Mouse (Mus musculus) liver, embryonic 16.5 days (tissue): ENCODE results near the gene Cyp2a4. TPM values are rescaled to one million over a fixed set of nuclear protein-coding genes. Genes with fewer than 3 reads are reported as not detected.
A peak's percentile ranks its signal among the peaks of the same experiment; 100 is the strongest.
"Not testable (repeated sequence)": the region's sequence is repeated elsewhere in the genome, so short reads cannot be mapped to it uniquely, and the experiment has no call there.

Experiments
- ATAC-seq: fragments of 200-750 bp; cut with Nextera tagmentation; 2 replicates; pipeline ENCODE4 v1.8.0; 2017; ENCODE audit warnings: low read depth, mild to moderate bottlenecking, moderate number of reproducible peaks, moderate library complexity
- H3K27ac ChIP-seq: fragments of 300-500 bp; sonication (generic); 2 replicates; pipeline ENCODE4 v1.5.1; 2014; ENCODE audit warnings: mild to moderate bottlenecking, low read length
- H3K27me3 ChIP-seq: fragments of 300-500 bp; sonication (generic); 2 replicates; pipeline ENCODE4 v1.6.1; 2014; ENCODE audit warnings: low read depth, low read length, mixed read lengths; ENCODE audit not compliant: control insufficient read depth, insufficient read depth
- H3K36me3 ChIP-seq: fragments of 300-500 bp; sonication (generic); 2 replicates; pipeline ENCODE4 v1.6.1; 2014; ENCODE audit warnings: mild to moderate bottlenecking; ENCODE audit not compliant: control insufficient read depth, insufficient read depth
- H3K4me1 ChIP-seq: fragments of 300-500 bp; sonication (generic); 2 replicates; pipeline ENCODE4 v1.6.1; 2014; ENCODE audit warnings: low read depth, low read length, mixed read lengths; ENCODE audit not compliant: control insufficient read depth
- H3K4me2 ChIP-seq: fragments of 300-500 bp; sonication (generic); 2 replicates; pipeline ENCODE4 v1.6.1; 2014; ENCODE audit warnings: low read depth, low read length, mixed read lengths
- H3K4me3 ChIP-seq: fragments of 300-500 bp; sonication (generic); 2 replicates; pipeline ENCODE4 v1.5.1; 2014; ENCODE audit warnings: low read depth, mild to moderate bottlenecking, low read length
- H3K9ac ChIP-seq: fragments of 300-500 bp; sonication (generic); 2 replicates; pipeline ENCODE4 v1.6.1; 2014; ENCODE audit warnings: low read depth, low read length
- H3K9me3 ChIP-seq: fragments of 300-500 bp; sonication (generic); replicated peaks from 2 replicates; pipeline ENCODE4 v1.6.1; 2016; ENCODE audit warnings: low read length; ENCODE audit not compliant: control insufficient read depth
- WGBS: fragments of 180-500 bp; shearing (Covaris S2); extraction: QIAGEN DNeasy Blood & Tissue Kit; methylation state at CpG from one replicate; pipeline ENCODE4 v1.1.7; 2014; ENCODE audit not compliant: insufficient replicate concordance; 5-methylcytosine and 5-hydroxymethylcytosine counted together
- polyA plus RNA-seq: library from polyadenylated mRNA; unstranded; fragments of >200 nt; fragmentation: Nextera tagmentation; extraction: Ambion mirVana; gene quantifications from 2 replicates; pipeline ENCODE4 v1.2.1, GENCODE M21; 2015

Cyp2a4 gene
- 0.81 and 1.2 TPM in 2 replicates for polyA plus RNA-seq

DNA sequence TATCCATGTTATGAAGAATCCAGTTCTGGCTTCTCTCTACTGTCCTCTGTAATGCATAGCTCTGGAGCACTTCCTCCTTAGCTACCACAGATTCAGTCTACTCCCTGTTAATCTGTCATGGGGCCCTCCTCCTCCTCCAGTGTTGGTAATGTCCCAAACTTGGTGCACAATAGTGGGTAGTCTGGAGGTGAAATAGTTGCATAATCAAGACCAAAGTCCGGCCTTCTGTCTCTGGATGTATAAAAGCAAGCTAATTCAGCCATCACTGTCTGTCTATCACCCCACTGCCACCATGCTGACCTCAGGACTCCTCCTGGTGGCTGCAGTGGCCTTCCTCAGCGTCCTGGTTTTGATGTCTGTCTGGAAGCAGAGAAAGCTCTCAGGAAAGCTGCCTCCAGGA lies at the start of gene Cyp2a4:
Cyp2a4 (plus strand) TSS at position 244 of the 400 bp plus-strand sequence.
- not testable (repeated sequence) for H3K27ac ChIP-seq, H3K36me3 ChIP-seq, H3K27me3 ChIP-seq, ATAC-seq, H3K4me1 ChIP-seq, H3K4me2 ChIP-seq, H3K9ac ChIP-seq, H3K4me3 ChIP-seq, H3K9me3 ChIP-seq
- WGBS: 40% methylated on average over 2 of the region's 2 CpGs

DNA sequence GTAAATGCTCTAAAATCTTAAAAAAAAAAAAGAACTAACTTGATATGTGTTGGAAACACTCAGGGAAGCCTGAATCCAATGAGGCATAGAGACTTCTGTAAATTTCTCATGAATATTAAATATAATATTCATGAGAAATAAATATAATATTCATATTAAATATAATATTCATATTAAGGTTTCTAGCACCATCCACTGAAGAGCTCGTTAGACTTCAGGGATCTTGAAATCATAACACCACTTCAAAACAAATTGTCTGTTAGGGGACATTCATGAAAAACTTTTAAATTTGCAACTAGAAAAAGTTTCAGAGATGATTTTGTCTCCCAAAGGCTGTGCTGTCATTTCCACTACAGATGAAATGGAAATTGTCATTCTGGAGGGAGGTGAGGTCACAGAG lies 46.9 kb upstream of the Cyp2a4 start, which contains the start of gene Vmn1r184:
Vmn1r184 (plus strand) TSS at position 301 of the 400 bp plus-strand sequence.
- ATAC-seq, H3K27me3 ChIP-seq, H3K36me3 ChIP-seq, H3K4me2 ChIP-seq, H3K9me3 ChIP-seq, H3K4me1 ChIP-seq, H3K4me3 ChIP-seq, H3K27ac ChIP-seq, H3K9ac ChIP-seq: not testable (repeated sequence)
- 53% methylated on average over 1 of the region's 1 CpGs for WGBS

DNA sequence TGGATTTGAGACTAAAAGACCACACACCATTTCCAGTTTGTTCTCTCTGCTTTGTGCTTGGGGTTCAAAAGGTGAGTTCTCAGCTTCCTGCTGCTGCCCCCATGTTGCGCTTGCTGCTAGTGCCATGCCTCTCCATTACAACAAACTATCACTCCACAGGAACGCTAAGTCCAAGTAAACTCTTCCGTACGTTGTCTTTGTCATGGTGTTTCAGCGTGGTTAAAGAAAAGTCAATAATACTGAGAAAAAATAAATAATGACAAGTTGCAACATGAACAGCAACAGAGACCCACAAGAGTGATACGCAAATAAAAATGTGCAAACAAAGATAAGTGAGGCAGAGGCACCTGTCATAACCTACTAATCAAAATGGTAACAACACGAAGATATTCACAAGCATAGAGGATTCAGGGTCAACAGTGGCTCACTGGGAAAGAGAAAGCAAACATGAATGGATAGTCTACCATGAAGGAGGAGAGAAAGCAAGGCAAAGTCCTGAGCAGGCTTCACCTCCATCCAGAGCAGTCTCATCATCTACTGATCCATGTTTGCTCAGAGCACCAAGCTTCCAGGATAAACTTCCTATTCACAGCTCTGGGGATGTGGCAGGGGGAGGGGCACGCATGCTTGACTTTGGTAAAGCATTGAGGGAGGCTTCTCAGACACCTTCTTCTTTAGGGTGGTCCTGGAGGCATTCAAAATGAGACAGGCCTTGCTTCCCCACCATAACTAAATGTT lies 3.4 kb upstream of the Cyp2a4 start:
- not testable (repeated sequence) for H3K4me3 ChIP-seq, H3K4me2 ChIP-seq, H3K4me1 ChIP-seq, H3K27me3 ChIP-seq, H3K36me3 ChIP-seq, H3K9ac ChIP-seq, H3K27ac ChIP-seq, H3K9me3 ChIP-seq
- peak; percentile 67 for ATAC-seq
- WGBS: 57% methylated on average over 8 of the region's 8 CpGs

DNA sequence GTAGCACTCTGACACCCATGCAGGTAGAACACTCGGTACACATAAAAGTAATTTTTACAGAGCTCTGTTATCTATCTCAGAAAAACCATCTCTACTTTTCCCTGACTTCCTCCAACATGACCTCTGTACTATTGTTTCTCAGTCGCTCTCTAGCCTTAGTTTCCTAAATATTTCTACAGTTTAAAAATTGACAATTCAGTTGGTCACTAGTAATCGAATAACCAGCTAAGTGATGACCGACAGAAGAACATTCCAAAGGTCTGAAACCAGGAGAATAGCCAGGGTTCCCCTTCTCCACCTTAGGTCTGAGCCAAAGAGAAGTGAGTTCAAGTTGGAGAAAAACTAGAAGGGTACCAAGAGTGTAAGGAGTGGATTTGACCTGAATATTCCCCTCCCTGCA lies 4.8 kb downstream of the Cyp2a4 start:
- 46% methylated on average over 4 of the region's 4 CpGs for WGBS
- not testable (repeated sequence) for H3K27me3 ChIP-seq, H3K9ac ChIP-seq, ATAC-seq, H3K4me1 ChIP-seq, H3K9me3 ChIP-seq, H3K27ac ChIP-seq, H3K4me3 ChIP-seq, H3K4me2 ChIP-seq, H3K36me3 ChIP-seq

DNA sequence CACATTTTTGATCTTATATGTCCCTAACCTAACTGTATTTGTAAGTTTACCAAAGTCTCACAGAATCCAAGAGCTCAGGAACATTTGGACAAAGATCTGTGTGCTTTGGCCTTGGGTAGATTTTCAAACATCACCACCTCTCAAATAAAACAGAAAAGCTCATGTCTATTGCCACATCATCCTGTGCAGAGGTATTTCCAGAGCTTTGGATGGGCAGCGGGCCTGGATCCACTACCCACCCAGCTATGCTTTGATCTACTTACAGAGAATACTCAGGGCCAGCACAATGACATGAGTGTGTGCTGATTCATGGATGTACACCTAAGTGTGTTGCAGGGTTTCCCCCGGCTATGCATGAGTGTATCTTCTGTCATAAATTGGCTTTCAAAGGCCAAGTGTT lies 8.2 kb downstream of the Cyp2a4 start:
- H3K9me3 ChIP-seq, H3K27me3 ChIP-seq, H3K36me3 ChIP-seq, H3K9ac ChIP-seq, H3K4me2 ChIP-seq, H3K4me3 ChIP-seq, H3K4me1 ChIP-seq, H3K27ac ChIP-seq: not testable (repeated sequence)
- WGBS: 43% methylated on average over 2 of the region's 2 CpGs
- 0 out of 2 replicates have a peak, but pooled peaks have one; percentile 24 for ATAC-seq

DNA sequence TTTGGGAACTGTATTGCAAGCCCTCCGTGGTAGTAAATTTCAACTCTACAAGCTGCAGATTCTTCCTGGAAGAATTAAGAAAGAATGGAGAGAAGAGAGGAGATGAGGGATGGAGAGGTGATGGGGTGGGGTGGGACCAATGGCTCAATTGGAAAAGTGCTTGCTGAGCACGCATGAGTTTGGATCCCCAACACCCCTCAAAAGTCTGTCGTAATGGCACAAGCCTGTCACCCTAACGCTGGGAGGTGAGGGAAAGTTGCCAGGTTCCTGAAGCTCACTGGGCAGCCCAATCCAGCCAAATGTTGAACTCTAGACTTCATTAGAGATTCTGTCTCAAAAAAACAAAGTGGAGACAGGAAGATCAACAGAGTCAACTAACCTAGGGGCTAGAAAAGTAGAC lies 8.8 kb downstream of the Cyp2a4 start:
- not testable (repeated sequence) for H3K27ac ChIP-seq, ATAC-seq, H3K36me3 ChIP-seq, H3K4me2 ChIP-seq, H3K4me3 ChIP-seq, H3K9me3 ChIP-seq, H3K27me3 ChIP-seq, H3K4me1 ChIP-seq, H3K9ac ChIP-seq
- 57% methylated on average over 4 of the region's 4 CpGs for WGBS

DNA sequence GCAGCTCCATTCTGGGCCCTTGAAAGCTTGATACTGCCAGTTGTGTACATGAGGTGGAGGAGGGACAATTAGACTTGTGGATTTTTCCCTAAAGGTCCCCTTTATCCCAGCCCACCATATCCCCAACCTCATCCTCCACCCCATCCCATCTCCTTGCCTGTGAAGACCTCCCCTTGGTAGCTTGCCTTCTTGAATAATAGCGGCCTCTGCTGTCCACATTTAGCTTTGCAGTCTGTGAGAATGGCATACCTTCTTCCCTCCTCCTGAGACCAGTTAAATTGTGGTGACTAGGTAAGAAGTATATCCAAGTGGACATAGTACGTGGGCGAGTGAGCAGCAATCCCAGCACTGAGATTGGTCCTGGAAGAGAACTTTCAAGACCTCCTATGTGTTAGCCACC lies 13.4 kb downstream of the Cyp2a4 start:
- not testable (repeated sequence) for H3K27me3 ChIP-seq

DNA sequence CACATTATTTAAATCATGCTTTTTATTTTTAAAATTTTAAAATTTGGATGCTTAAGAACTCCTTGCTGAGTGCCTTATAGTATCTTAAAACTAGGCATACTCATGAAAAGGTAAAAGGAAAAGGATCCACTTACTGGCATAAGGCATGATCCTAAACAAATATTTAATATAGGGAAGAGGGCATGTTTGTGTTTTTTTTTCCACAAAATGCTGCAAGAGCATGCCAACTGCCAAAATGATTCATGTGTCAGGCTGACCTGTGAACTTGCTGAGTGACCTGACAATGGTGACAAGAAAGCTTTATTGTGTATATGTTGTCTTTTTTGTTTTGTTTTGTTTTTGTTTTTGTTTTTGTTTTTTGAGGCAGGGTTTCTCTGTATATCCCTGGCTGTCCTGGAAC lies 43.2 kb downstream of the Cyp2a4 start:
- not testable (repeated sequence) for ATAC-seq, H3K27ac ChIP-seq, H3K9me3 ChIP-seq, H3K4me1 ChIP-seq, H3K4me3 ChIP-seq, H3K4me2 ChIP-seq, H3K9ac ChIP-seq, H3K27me3 ChIP-seq, H3K36me3 ChIP-seq

More for the DNA sequence above, 13.4 kb downstream of the Cyp2a4 start:
- H3K4me2 ChIP-seq, H3K4me3 ChIP-seq, H3K36me3 ChIP-seq, H3K4me1 ChIP-seq, H3K27ac ChIP-seq, ATAC-seq, H3K9ac ChIP-seq, H3K9me3 ChIP-seq: not testable (repeated sequence)
- 46% methylated on average over 3 of the region's 3 CpGs for WGBS

DNA sequence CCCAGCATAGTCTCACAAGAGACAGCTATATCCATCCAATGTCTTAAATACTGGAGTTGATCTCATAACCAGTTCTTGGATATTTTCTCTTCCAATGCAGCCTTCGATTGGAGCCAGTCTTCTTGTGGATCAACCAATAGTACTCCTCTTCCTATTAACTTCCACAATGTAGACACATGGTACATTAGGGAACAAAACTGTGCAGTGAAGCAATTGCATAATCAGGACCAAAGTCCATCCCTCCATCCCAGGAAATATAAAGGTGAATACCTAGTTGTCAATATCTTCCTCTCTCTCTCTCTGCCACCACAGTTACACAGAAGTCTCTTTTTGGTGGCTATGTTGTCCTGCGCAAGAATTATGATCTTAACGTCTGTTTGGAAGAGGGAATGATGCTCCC lies 45.3 kb downstream of the Cyp2a4 start:
- H3K36me3 ChIP-seq: not testable (repeated sequence)

More for the DNA sequence above, 45.3 kb downstream of the Cyp2a4 start:
- H3K9ac ChIP-seq, H3K9me3 ChIP-seq, H3K4me3 ChIP-seq, H3K4me2 ChIP-seq, H3K27ac ChIP-seq, H3K27me3 ChIP-seq, H3K4me1 ChIP-seq: not testable (repeated sequence)
- 60% methylated on average over 2 of the region's 3 CpGs for WGBS
- peak; percentile 56; the same call in 1 of the 2 replicates for ATAC-seq
